Mouse (Mus musculus): ENCODE measurements at regions not wholly inside any gene's neighbourhood (a gene's known extent, or its start where the extent isn't known, plus 50 kb on each side); places are given as distances from the start of the nearest gene placed in this dataset.
A peak's percentile ranks its signal among the peaks of the same experiment; 100 is the strongest.

DNA sequence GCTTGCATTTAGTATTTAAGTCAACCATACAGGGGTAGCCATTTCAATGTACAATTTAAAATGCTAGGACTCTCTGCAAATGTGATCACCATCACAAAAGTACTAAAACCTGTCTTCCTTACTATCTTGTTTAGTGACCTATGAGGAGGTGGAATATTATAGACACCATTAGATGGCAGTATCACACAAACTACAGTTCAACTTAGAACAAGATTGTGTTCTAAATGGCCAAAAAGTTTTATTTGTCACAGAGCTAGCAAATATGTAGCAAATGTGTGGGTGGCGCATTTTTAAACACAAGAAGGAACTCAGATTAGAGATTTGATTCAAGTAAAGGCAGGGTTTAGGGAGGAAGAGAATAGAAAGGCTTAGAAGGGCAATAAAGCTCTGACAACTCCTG lies 189.4 kb upstream of the Ednrb start:
- TF ChIP-seq CTCF (IDR thresholded peaks at IDR 0.05; ENCODE audit: low read depth) (peak; percentile 46), EP300 (IDR thresholded peaks at IDR 0.05; ENCODE audit: low read depth) (no peak)

Data from liver, postnatal 0 days (tissue).